In genomic region chr10:4135100-4135764, GRCm38 (mm10) we compare ENCODE assay signal across 26 mouse cellular contexts.
DNase-seq lines count a peak whose midpoint lies in the region; ATAC-seq and TF ChIP-seq lines count a peak whose summit lies in the region.
"Had no signal": no experiment of that assay in that cellular context is flagged by ENCODE, and none has a peak within 500 bp of the region (broad histone marks: within the 10 kb centered on the region; RNA-seq: fewer than 3 reads in every experiment).

No protein-coding gene starts in this region.

- no peaks in the 10 kb centered on the region for H3K27me3 ChIP-seq in liver, adult 2 months (ENCODE audit: control insufficient read depth, insufficient read depth, low read length)
- no peaks in the 10 kb centered on the region for H3K27me3 ChIP-seq in erythroblast, embryonic 14.5 days (ENCODE audit: control insufficient read depth)
- H3K27me3 ChIP-seq in liver, embryonic 14.5 days (ENCODE audit: control insufficient read depth, insufficient read depth, low read length), result no peaks in the 10 kb centered on the region
- no peaks in the 10 kb centered on the region for H3K27me3 ChIP-seq in forebrain, embryonic 14.5 days (replicated peaks; ENCODE audit: control insufficient read depth, insufficient read depth, low read length)
- H3K27me3 ChIP-seq: embryonic facial prominence, embryonic 13.5 days; forebrain, embryonic 15.5 days; hindbrain, embryonic 13.5 days; limb, embryonic 12.5 days had no signal

- no peaks in the 10 kb centered on the region for H3K9me3 ChIP-seq in erythroblast, embryonic 14.5 days (ENCODE audit: control insufficient read depth, low read length)
- no peaks in the 10 kb centered on the region for H3K9me3 ChIP-seq in liver, embryonic 14.5 days (ENCODE audit: control insufficient read depth, low read length)
- H3K9me3 ChIP-seq in forebrain, embryonic 14.5 days (replicated peaks; ENCODE audit: control insufficient read depth, low read length), result no peaks in the 10 kb centered on the region
- H3K9me3 ChIP-seq: embryonic facial prominence, embryonic 13.5 days; forebrain, embryonic 15.5 days; hindbrain, embryonic 13.5 days; limb, embryonic 12.5 days had no signal

- no peak for TF ChIP-seq CTCF in liver, adult 2 months (IDR thresholded peaks at IDR 0.05; ENCODE audit: low read depth, low read length)
- no peak for TF ChIP-seq CTCF in liver, embryonic 14.5 days (IDR thresholded peaks at IDR 0.05; ENCODE audit: low read depth)

- no peaks in the 10 kb centered on the region for H3K4me1 ChIP-seq in liver, adult 2 months (ENCODE audit: control insufficient read depth, insufficient read depth, low read length)
- H3K4me1 ChIP-seq in erythroblast, embryonic 14.5 days (ENCODE audit: control insufficient read depth), result peaks cover 19% of the 10 kb centered on the region
- H3K4me1 ChIP-seq in liver, embryonic 14.5 days (replicated peaks; ENCODE audit: control insufficient read depth in 2 of 2, insufficient read depth in 2 of 2, low read length in 1 of 2), result peaks cover 0 to 9% of the 10 kb centered on the region in 2 experiments; a peak in 2 of 4 replicates
- no peaks in the 10 kb centered on the region for H3K4me1 ChIP-seq in forebrain, embryonic 14.5 days (ENCODE audit: control insufficient read depth, insufficient read depth, low read length)
- H3K4me1 ChIP-seq: forebrain, embryonic 15.5 days; hindbrain, embryonic 13.5 days; limb, embryonic 12.5 days had no signal

- TF ChIP-seq EP300 in liver, embryonic 14.5 days (IDR thresholded peaks at IDR 0.05; ENCODE audit: low read depth), result no peak

- ATAC-seq in liver, embryonic 14.5 days (ENCODE audit: insufficient read depth), result peak; percentile 81
- ATAC-seq in forebrain, embryonic 14.5 days, result no peak
- ATAC-seq: CD4-positive, CD25-positive, alpha-beta regulatory T cell, adult 4 months; forebrain, embryonic 15.5 days; intestine, postnatal 0 days had no signal

- DNase-seq in liver, adult 2 months (ENCODE audit: extremely low read depth, low read depth, low spot score), result peak; percentile 29
- DNase-seq in liver, result no peak
- DNase-seq in liver, embryonic 14.5 days (ENCODE audit: low read depth in 3 of 3, low spot score in 3 of 3), result peak in 1 of 3 experiments; percentile 17
- no peak for DNase-seq in thymus, adult 18-20 months
- no peak for DNase-seq in forebrain, embryonic 14.5 days (ENCODE audit: low spot score)
- no peak for DNase-seq in cerebellum, adult 9-10 months
- DNase-seq: adrenal gland, adult 8-10 months; cerebellum, adult 11 months; cerebellum, postnatal 10 days; gastrocnemius, postnatal 25 days; heart, adult 18-20 months; heart, postnatal 4 days; kidney, adult 9 months; kidney, postnatal 14 days; lung, adult 2 months; lung, postnatal 10 days; midbrain, embryonic 14.5 days; thymus, postnatal 14 days had no signal

- 61% methylated on average over 5 of the region's 5 CpGs for WGBS in liver, adult 2 months
- 67% methylated on average over 5 of the region's 5 CpGs for WGBS in liver, embryonic 14.5 days (ENCODE audit: insufficient replicate concordance)
- 91% methylated on average over 5 of the region's 5 CpGs for WGBS in forebrain, embryonic 14.5 days

- no peak overlapping the region for H3K27ac ChIP-seq in liver, adult 2 months (replicated peaks; ENCODE audit: insufficient read depth, low read depth, low read length)
- no peak overlapping the region for H3K27ac ChIP-seq in liver, embryonic 14.5 days
- no peak overlapping the region for H3K27ac ChIP-seq in forebrain, embryonic 14.5 days (ENCODE audit: low read depth, low read length)
- H3K27ac ChIP-seq: embryonic facial prominence, embryonic 13.5 days; forebrain, embryonic 15.5 days; hindbrain, embryonic 13.5 days; limb, embryonic 12.5 days had no signal

- H3K4me2 ChIP-seq in liver, embryonic 14.5 days (ENCODE audit: low read depth), result peak overlapping the region; percentile 37
- no peak overlapping the region for H3K4me2 ChIP-seq in forebrain, embryonic 14.5 days (ENCODE audit: low read length)
- H3K4me2 ChIP-seq: embryonic facial prominence, embryonic 13.5 days; forebrain, embryonic 15.5 days; heart, embryonic 11.5 days; hindbrain, embryonic 13.5 days; limb, embryonic 12.5 days had no signal

- no peak overlapping the region for H3K9ac ChIP-seq in liver, adult 2 months (ENCODE audit: low read depth, low read length)
- no peak overlapping the region for H3K9ac ChIP-seq in liver, embryonic 14.5 days (replicated peaks)
- no peak overlapping the region for H3K9ac ChIP-seq in forebrain, embryonic 14.5 days (ENCODE audit: low read length)
- H3K9ac ChIP-seq: embryonic facial prominence, embryonic 13.5 days; forebrain, embryonic 15.5 days; hindbrain, embryonic 13.5 days; limb, embryonic 12.5 days had no signal

- H3K36me3 ChIP-seq in liver, adult 2 months (ENCODE audit: control insufficient read depth, insufficient read depth, low read length), result no peaks in the 10 kb centered on the region
- H3K36me3 ChIP-seq in erythroblast, embryonic 14.5 days (ENCODE audit: control insufficient read depth), result peaks cover 43% of the 10 kb centered on the region
- H3K36me3 ChIP-seq in liver, embryonic 14.5 days (replicated peaks; ENCODE audit: control insufficient read depth, insufficient read depth, low read depth), result no peaks in the 10 kb centered on the region
- no peaks in the 10 kb centered on the region for H3K36me3 ChIP-seq in forebrain, embryonic 14.5 days (ENCODE audit: control insufficient read depth, insufficient read depth, low read length)
- H3K36me3 ChIP-seq: embryonic facial prominence, embryonic 13.5 days; forebrain, embryonic 15.5 days; hindbrain, embryonic 13.5 days; limb, embryonic 12.5 days had no signal

- no peak for TF ChIP-seq POLR2A in liver, adult 2 months (IDR thresholded peaks at IDR 0.05; ENCODE audit: extremely low read depth, insufficient read depth, low read length)

- H3K79me2 ChIP-seq in liver, adult 2 months (ENCODE audit: control insufficient read depth, insufficient read depth, low read length), result no peaks in the 10 kb centered on the region

- H3K4me3 ChIP-seq in liver, adult 2 months (ENCODE audit: insufficient read depth, low read depth, low read length), result no peak overlapping the region
- peak overlapping the region; percentile 48 for H3K4me3 ChIP-seq in erythroblast, embryonic 14.5 days (replicated peaks)
- peak overlapping the region in 1 of 2 experiments; percentile 32; a peak in 2 of 4 replicates for H3K4me3 ChIP-seq in liver, embryonic 14.5 days (ENCODE audit: insufficient read depth in 1 of 2, low read depth in 2 of 2, low read length in 2 of 2)
- no peak overlapping the region for H3K4me3 ChIP-seq in forebrain, embryonic 14.5 days (ENCODE audit: low read depth, low read length)
- H3K4me3 ChIP-seq: embryonic facial prominence, embryonic 13.5 days; forebrain, embryonic 15.5 days; hindbrain, embryonic 13.5 days; limb, embryonic 12.5 days had no signal
